Mouse (Mus musculus): ENCODE measurements around the gene Slitrk2.

GRCm38 (mm10) chrX:66605490-66605889, 43.6 kb upstream of the Slitrk2 start:
- TF ChIP-seq CTCF (conservative IDR thresholded peaks at IDR 0.05; ENCODE audit: low read length) (no peak), POU5F1 (IDR thresholded peaks at IDR 0.05; ENCODE audit: borderline replicate concordance, low read length) (no peak), NANOG (IDR thresholded peaks at IDR 0.05; ENCODE audit: borderline replicate concordance, low read length) (no peak)
